Mouse (Mus musculus) heart, postnatal 0 days (tissue): ENCODE measurements around the gene Ero1l.

ENCODE experiments used
- CTCF ChIP-seq: IDR thresholded peaks from 2 replicates; pipeline ENCODE4 v1.5.1; 2016; ENCODE audit warnings: antibody characterized with exemption, control low read depth, low read depth
- EP300 ChIP-seq: IDR thresholded peaks from 2 replicates; pipeline ENCODE4 v1.6.1; 2016; ENCODE audit warnings: antibody characterized with exemption, low read depth

- TF ChIP-seq CTCF (no peak), EP300 (no peak)
These were observed 1.6 kb downstream of the Ero1l start for GRCm38 (mm10) chr14:45316927-45317326.
